Mouse (Mus musculus): ENCODE data around the gene Rnd2. TPM values are rescaled to one million over a fixed set of nuclear protein-coding genes. Genes with fewer than 3 reads are reported as not detected.
"Not testable (repeated sequence)": the region's sequence is repeated elsewhere in the genome, so short reads cannot be mapped to it uniquely, and the experiment has no call there.

Gene Rnd2
- polyA plus RNA-seq, 1 experiment: 3.7 TPM

- no peak overlapping the region for H3K4me3 ChIP-seq (ENCODE audit: insufficient read depth, low read depth, low read length)
- no peaks in the 10 kb centered on the region for H3K4me1 ChIP-seq (ENCODE audit: control insufficient read depth, insufficient read depth, insufficient read length, low read length)
- H3K27ac ChIP-seq (replicated peaks; ENCODE audit: low read depth, low read length): no peak overlapping the region
These were observed 27.9 kb upstream of the Rnd2 start for GRCm38 (mm10) chr11:101436916-101437315.

- H3K4me3 ChIP-seq (ENCODE audit: insufficient read depth, low read depth, low read length); H3K4me1 ChIP-seq (ENCODE audit: control insufficient read depth, insufficient read depth, insufficient read length, low read length); H3K27ac ChIP-seq (replicated peaks; ENCODE audit: low read depth, low read length): not testable (repeated sequence)
These were observed 26.8 kb upstream of the Rnd2 start for GRCm38 (mm10) chr11:101438006-101438405.

DNA sequence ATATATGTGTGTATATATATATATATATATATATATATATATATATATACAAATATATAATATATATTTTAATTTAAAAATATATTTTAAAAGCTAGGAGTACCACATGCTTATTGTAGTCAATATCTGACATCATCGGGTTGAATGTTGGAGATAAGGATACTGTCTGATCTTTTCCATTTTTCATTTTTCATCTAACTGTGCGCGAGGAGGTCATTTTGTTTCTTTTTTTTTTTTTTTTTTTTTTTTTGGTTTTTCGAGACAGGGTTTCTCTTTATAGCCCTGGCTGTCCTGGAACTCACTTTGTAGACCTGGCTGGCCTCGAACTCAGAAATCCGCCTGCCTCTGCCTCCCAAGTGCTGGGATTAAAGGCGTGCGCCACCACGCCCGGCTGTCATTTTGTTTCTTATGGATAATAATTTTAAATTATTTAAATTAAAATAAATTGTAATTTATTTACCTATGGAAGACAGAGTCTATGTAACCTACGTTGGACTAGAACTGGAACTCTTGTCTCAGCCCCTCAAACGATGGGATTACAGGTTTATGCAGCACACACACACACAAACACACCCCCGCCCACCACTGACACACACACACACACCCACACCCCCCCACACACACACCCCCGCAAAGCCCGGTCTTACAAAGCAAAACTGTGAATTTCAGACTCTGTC lies 23.2 kb upstream of the Rnd2 start:
- H3K4me1 ChIP-seq (ENCODE audit: control insufficient read depth, insufficient read depth, insufficient read length, low read length); H3K27ac ChIP-seq (replicated peaks; ENCODE audit: low read depth, low read length); H3K4me3 ChIP-seq (ENCODE audit: insufficient read depth, low read depth, low read length): not testable (repeated sequence)

- H3K4me3 ChIP-seq (ENCODE audit: insufficient read depth, low read depth, low read length): peak within 1 kb of the TSS; percentile 66
- peak within 1 kb of the TSS; percentile 36 for H3K27ac ChIP-seq (replicated peaks; ENCODE audit: low read depth, low read length)
- peaks cover 5% of the 10 kb centered on the region; the same call in 1 of the 2 replicates for H3K4me1 ChIP-seq (ENCODE audit: control insufficient read depth, insufficient read depth, insufficient read length, low read length)
These were observed 22.6 kb upstream of the Rnd2 start, which contains the start of gene Rpl27 for GRCm38 (mm10) chr11:101442127-101442693. TSS of gene Rpl27 (plus strand) at chr11:101442298.

- peak overlapping the region; percentile 66 for H3K4me3 ChIP-seq (ENCODE audit: insufficient read depth, low read depth, low read length)
- peaks cover 5% of the 10 kb centered on the region; the same call in 1 of the 2 replicates for H3K4me1 ChIP-seq (ENCODE audit: control insufficient read depth, insufficient read depth, insufficient read length, low read length)
These were observed 22.0 kb upstream of the Rnd2 start for GRCm38 (mm10) chr11:101442760-101443159.

GRCm38 (mm10) chr11:101446319-101446718 lies 18.5 kb upstream of the Rnd2 start:
- Histone ChIP-seq H3K4me3 (ENCODE audit: insufficient read depth, low read depth, low read length) (no peak overlapping the region), H3K4me1 (ENCODE audit: control insufficient read depth, insufficient read depth, insufficient read length, low read length) (peaks cover 9% of the 10 kb centered on the region; the same call in 1 of the 2 replicates), H3K27ac (replicated peaks; ENCODE audit: low read depth, low read length) (no peak overlapping the region)

More at GRCm38 (mm10) chr11:101442760-101443159, 22.0 kb upstream of the Rnd2 start:
- peak overlapping the region; percentile 36 for H3K27ac ChIP-seq (replicated peaks; ENCODE audit: low read depth, low read length)

- H3K4me3 ChIP-seq (ENCODE audit: insufficient read depth, low read depth, low read length); H3K27ac ChIP-seq (replicated peaks; ENCODE audit: low read depth, low read length): not testable (repeated sequence)
- H3K4me1 ChIP-seq (ENCODE audit: control insufficient read depth, insufficient read depth, insufficient read length, low read length): peaks cover 13% of the 10 kb centered on the region
These were observed 17.9 kb upstream of the Rnd2 start for GRCm38 (mm10) chr11:101446860-101447259.

DNA sequence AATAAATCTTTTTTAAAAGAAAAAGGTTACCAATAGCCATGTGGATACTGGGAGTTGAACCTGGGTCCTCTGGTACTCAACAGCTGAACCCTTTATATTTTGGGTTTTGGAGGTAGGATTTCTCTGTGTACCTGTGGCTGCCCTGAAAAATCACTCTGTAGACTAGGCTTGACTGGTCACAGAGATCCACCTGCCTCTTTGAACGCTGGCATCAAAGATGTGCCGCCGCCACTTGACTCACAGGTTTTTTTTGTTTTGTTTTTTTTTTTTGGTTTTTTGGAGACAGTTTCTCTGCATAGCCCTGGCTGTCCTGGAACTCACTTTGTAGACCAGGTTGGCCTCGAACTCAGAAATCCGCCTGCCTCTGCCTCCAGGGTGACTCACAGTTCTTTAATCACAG lies 17.0 kb upstream of the Rnd2 start:
- peaks cover 16% of the 10 kb centered on the region for H3K4me1 ChIP-seq (ENCODE audit: control insufficient read depth, insufficient read depth, insufficient read length, low read length)
- H3K27ac ChIP-seq (replicated peaks; ENCODE audit: low read depth, low read length): 0 out of 2 replicates have a peak overlapping the region, but pooled peaks have one; percentile 26
- H3K4me3 ChIP-seq (ENCODE audit: insufficient read depth, low read depth, low read length): 0 out of 2 replicates have a peak overlapping the region, but pooled peaks have one; percentile 89

GRCm38 (mm10) chr11:101448274-101448746 lies 16.5 kb upstream of the Rnd2 start, which contains the start of gene Ifi35:
TSS of gene Ifi35 (plus strand) at chr11:101448407.
- peak within 1 kb of the TSS; percentile 89 for H3K4me3 ChIP-seq (ENCODE audit: insufficient read depth, low read depth, low read length)
- H3K27ac ChIP-seq (replicated peaks; ENCODE audit: low read depth, low read length): peak within 1 kb of the TSS; percentile 90
- peaks cover 16% of the 10 kb centered on the region for H3K4me1 ChIP-seq (ENCODE audit: control insufficient read depth, insufficient read depth, insufficient read length, low read length)

GRCm38 (mm10) chr11:101448899-101449298 lies 15.9 kb upstream of the Rnd2 start:
- Histone ChIP-seq H3K27ac (replicated peaks; ENCODE audit: low read depth, low read length) (peak overlapping the region; percentile 90), H3K4me3 (ENCODE audit: insufficient read depth, low read depth, low read length) (peak overlapping the region; percentile 89), H3K4me1 (ENCODE audit: control insufficient read depth, insufficient read depth, insufficient read length, low read length) (peaks cover 16% of the 10 kb centered on the region)

- H3K27ac ChIP-seq (replicated peaks; ENCODE audit: low read depth, low read length); H3K4me3 ChIP-seq (ENCODE audit: insufficient read depth, low read depth, low read length): not testable (repeated sequence)
- H3K4me1 ChIP-seq (ENCODE audit: control insufficient read depth, insufficient read depth, insufficient read length, low read length): peaks cover 15% of the 10 kb centered on the region
These were observed 15.2 kb upstream of the Rnd2 start for GRCm38 (mm10) chr11:101449596-101449995.

GRCm38 (mm10) chr11:101450394-101450793 lies 14.4 kb upstream of the Rnd2 start:
- Histone ChIP-seq H3K4me1 (ENCODE audit: control insufficient read depth, insufficient read depth, insufficient read length, low read length) (peaks cover 12% of the 10 kb centered on the region), H3K27ac (replicated peaks; ENCODE audit: low read depth, low read length) (no peak overlapping the region), H3K4me3 (ENCODE audit: insufficient read depth, low read depth, low read length) (no peak overlapping the region)

GRCm38 (mm10) chr11:101451536-101451935 lies 13.3 kb upstream of the Rnd2 start:
- Histone ChIP-seq H3K27ac (replicated peaks; ENCODE audit: low read depth, low read length) (no peak overlapping the region), H3K4me3 (ENCODE audit: insufficient read depth, low read depth, low read length) (no peak overlapping the region), H3K4me1 (ENCODE audit: control insufficient read depth, insufficient read depth, insufficient read length, low read length) (peaks cover 12% of the 10 kb centered on the region)

GRCm38 (mm10) chr11:101452093-101452774 lies 12.6 kb upstream of the Rnd2 start:
- no peak overlapping the region for H3K4me3 ChIP-seq (ENCODE audit: insufficient read depth, low read depth, low read length)
- H3K4me1 ChIP-seq (ENCODE audit: control insufficient read depth, insufficient read depth, insufficient read length, low read length): peaks cover 12% of the 10 kb centered on the region
- no peak overlapping the region for H3K27ac ChIP-seq (replicated peaks; ENCODE audit: low read depth, low read length)

GRCm38 (mm10) chr11:101454702-101455101 lies 10.1 kb upstream of the Rnd2 start:
- Histone ChIP-seq H3K4me3 (ENCODE audit: insufficient read depth, low read depth, low read length) (no peak overlapping the region), H3K27ac (replicated peaks; ENCODE audit: low read depth, low read length) (no peak overlapping the region), H3K4me1 (ENCODE audit: control insufficient read depth, insufficient read depth, insufficient read length, low read length) (peaks cover 8% of the 10 kb centered on the region)
